Mouse (Mus musculus) liver, embryonic 15.5 days (tissue): ENCODE measurements around the gene Sumo3. TPM values are rescaled to one million over a fixed set of nuclear protein-coding genes. Genes with fewer than 3 reads are reported as not detected.

Source experiments
- ATAC-seq: fragments of 200-750 bp; cut with Nextera tagmentation; 2 replicates; pipeline ENCODE4 v1.8.0; 2017; ENCODE audit warnings: moderate number of reproducible peaks, mild to moderate bottlenecking, moderate library complexity; ENCODE audit not compliant: insufficient read depth
- H3K27ac ChIP-seq: fragments of 300-500 bp; sonication (generic); replicated peaks from 2 replicates; pipeline ENCODE4 v1.5.1; 2015; ENCODE audit warnings: mild to moderate bottlenecking, inconsistent platforms
- H3K27me3 ChIP-seq: fragments of 300-500 bp; sonication (generic); 2 replicates; pipeline ENCODE4 v1.6.1; 2015; ENCODE audit warnings: mild to moderate bottlenecking, inconsistent platforms
- H3K36me3 ChIP-seq: fragments of 300-500 bp; sonication (generic); replicated peaks from 2 replicates; pipeline ENCODE4 v1.6.1; 2015; ENCODE audit warnings: moderate library complexity, mild to moderate bottlenecking, inconsistent platforms
- H3K4me1 ChIP-seq: fragments of 300-500 bp; sonication (generic); replicated peaks from 2 replicates; pipeline ENCODE4 v1.6.1; 2015; ENCODE audit warnings: inconsistent platforms
- H3K4me2 ChIP-seq: fragments of 300-500 bp; sonication (generic); 2 replicates; pipeline ENCODE4 v1.6.1; 2015; ENCODE audit warnings: moderate library complexity, mild to moderate bottlenecking, inconsistent platforms
- H3K4me3 ChIP-seq: fragments of 300-500 bp; sonication (generic); replicated peaks from 2 replicates; pipeline ENCODE4 v1.5.1; 2015; ENCODE audit warnings: mild to moderate bottlenecking, inconsistent platforms
- H3K9ac ChIP-seq: fragments of 300-500 bp; sonication (generic); 2 replicates; pipeline ENCODE4 v1.6.1; 2015; ENCODE audit warnings: moderate library complexity, mild to moderate bottlenecking, inconsistent platforms
- H3K9me3 ChIP-seq: fragments of 300-500 bp; sonication (generic); replicated peaks from 2 replicates; pipeline ENCODE4 v1.6.1; 2016; ENCODE audit warnings: inconsistent platforms
- WGBS: fragments of 180-500 bp; shearing (Covaris S2); methylation state at CpG from one replicate; pipeline ENCODE4 v1.1.7; 2015; ENCODE audit warnings: mixed read lengths; ENCODE audit not compliant: insufficient replicate concordance; 5-methylcytosine and 5-hydroxymethylcytosine counted together
- polyA plus RNA-seq: library from polyadenylated mRNA; unstranded; fragments of >200 nt; fragmentation: Nextera tagmentation; extraction: Ambion mirVana; gene quantifications from 2 replicates; pipeline ENCODE4 v1.2.1, GENCODE M21; 2015

Sumo3 gene
- polyA plus RNA-seq, 1 experiment from 2014 or later: 91.2 TPM

GRCm38 (mm10) chr10:77626036-77626435 lies 20.1 kb downstream of the Sumo3 start:
- Histone ChIP-seq H3K27me3 (no peaks in the 10 kb centered on the region), H3K4me3 (no peak overlapping the region), H3K9ac (no peak overlapping the region), H3K4me2 (no peak overlapping the region; the same call in 1 of the 2 replicates), H3K4me1 (peaks cover 67% of the 10 kb centered on the region), H3K27ac (peak overlapping the region; percentile 64; the same call in 1 of the 2 replicates), H3K9me3 (no peaks in the 10 kb centered on the region), H3K36me3 (peaks cover 32% of the 10 kb centered on the region)
- no peak for ATAC-seq
- 73% methylated on average over 7 of the region's 7 CpGs for WGBS

- Histone ChIP-seq H3K36me3 (peaks cover 37% of the 10 kb centered on the region), H3K4me1 (peaks cover 63% of the 10 kb centered on the region), H3K27me3 (no peaks in the 10 kb centered on the region), H3K4me2 (peak overlapping the region; percentile 23), H3K4me3 (no peak overlapping the region), H3K27ac (peak overlapping the region; percentile 64), H3K9ac (no peak overlapping the region), H3K9me3 (no peaks in the 10 kb centered on the region)
- WGBS: 28% methylated on average over 7 of the region's 7 CpGs
- ATAC-seq: no peak
These were observed 20.7 kb downstream of the Sumo3 start for GRCm38 (mm10) chr10:77626591-77626990.

GRCm38 (mm10) chr10:77627497-77627896 lies 21.6 kb downstream of the Sumo3 start:
- no peak overlapping the region for H3K4me2 ChIP-seq
- peaks cover 44% of the 10 kb centered on the region for H3K36me3 ChIP-seq
- H3K27me3 ChIP-seq: no peaks in the 10 kb centered on the region
- H3K27ac ChIP-seq: no peak overlapping the region
- WGBS: 26% methylated on average over 2 of the region's 2 CpGs
- H3K9me3 ChIP-seq: no peaks in the 10 kb centered on the region
- no peak overlapping the region for H3K4me3 ChIP-seq
- peaks cover 59% of the 10 kb centered on the region for H3K4me1 ChIP-seq
- ATAC-seq: no peak
- no peak overlapping the region for H3K9ac ChIP-seq

GRCm38 (mm10) chr10:77629163-77629562 lies 23.3 kb downstream of the Sumo3 start:
- 77% methylated on average over 3 of the region's 3 CpGs for WGBS

GRCm38 (mm10) chr10:77629970-77630369 lies 24.1 kb downstream of the Sumo3 start:
- Histone ChIP-seq H3K4me3 (no peak overlapping the region), H3K27ac (no peak overlapping the region), H3K27me3 (no peaks in the 10 kb centered on the region), H3K36me3 (peaks cover 59% of the 10 kb centered on the region), H3K4me1 (peaks cover 44% of the 10 kb centered on the region), H3K9me3 (no peaks in the 10 kb centered on the region), H3K4me2 (no peak overlapping the region), H3K9ac (no peak overlapping the region)
- ATAC-seq: no peak
- 74% methylated on average over 1 of the region's 1 CpGs for WGBS

More at GRCm38 (mm10) chr10:77629163-77629562, 23.3 kb downstream of the Sumo3 start:
- H3K27me3 ChIP-seq: no peaks in the 10 kb centered on the region
- H3K4me1 ChIP-seq: peaks cover 46% of the 10 kb centered on the region
- no peak overlapping the region for H3K27ac ChIP-seq
- H3K4me2 ChIP-seq: no peak overlapping the region
- H3K9ac ChIP-seq: no peak overlapping the region
- no peaks in the 10 kb centered on the region for H3K9me3 ChIP-seq
- peaks cover 56% of the 10 kb centered on the region for H3K36me3 ChIP-seq
- no peak overlapping the region for H3K4me3 ChIP-seq
- no peak for ATAC-seq

GRCm38 (mm10) chr10:77634016-77634415 lies 28.1 kb downstream of the Sumo3 start:
- Histone ChIP-seq H3K4me2 (no peak overlapping the region), H3K9ac (no peak overlapping the region), H3K36me3 (peaks cover 79% of the 10 kb centered on the region), H3K4me1 (peaks cover 33% of the 10 kb centered on the region), H3K9me3 (no peaks in the 10 kb centered on the region), H3K27ac (no peak overlapping the region), H3K27me3 (no peaks in the 10 kb centered on the region), H3K4me3 (no peak overlapping the region)
- 79% methylated on average over 6 of the region's 6 CpGs for WGBS
- ATAC-seq: no peak

GRCm38 (mm10) chr10:77634452-77635231 lies 28.7 kb downstream of the Sumo3 start:
- Histone ChIP-seq H3K9ac (no peak overlapping the region), H3K4me3 (no peak overlapping the region), H3K4me1 (peaks cover 31% of the 10 kb centered on the region), H3K27ac (no peak overlapping the region), H3K9me3 (no peaks in the 10 kb centered on the region), H3K27me3 (no peaks in the 10 kb centered on the region), H3K4me2 (no peak overlapping the region), H3K36me3 (peaks cover 82% of the 10 kb centered on the region)
- WGBS: 66% methylated on average over 13 of the region's 13 CpGs
- ATAC-seq: no peak

- H3K36me3 ChIP-seq: peaks cover 86% of the 10 kb centered on the region
- H3K27me3 ChIP-seq: no peaks in the 10 kb centered on the region
- WGBS: 71% methylated on average over 7 of the region's 7 CpGs
- ATAC-seq: peak; percentile 22; the same call in 1 of the 2 replicates
- H3K4me1 ChIP-seq: peaks cover 24% of the 10 kb centered on the region
- H3K27ac ChIP-seq: no peak overlapping the region
- no peak overlapping the region for H3K4me3 ChIP-seq
- H3K4me2 ChIP-seq: no peak overlapping the region
- no peak overlapping the region for H3K9ac ChIP-seq
- H3K9me3 ChIP-seq: no peaks in the 10 kb centered on the region
These were observed 30.5 kb downstream of the Sumo3 start for GRCm38 (mm10) chr10:77636234-77636922.

- Histone ChIP-seq H3K36me3 (peaks cover 89% of the 10 kb centered on the region), H3K27ac (no peak overlapping the region), H3K4me1 (peaks cover 24% of the 10 kb centered on the region), H3K27me3 (no peaks in the 10 kb centered on the region), H3K4me3 (no peak overlapping the region), H3K9ac (no peak overlapping the region), H3K4me2 (no peak overlapping the region), H3K9me3 (no peaks in the 10 kb centered on the region)
- no peak for ATAC-seq
- WGBS: 80% methylated on average over 6 of the region's 6 CpGs
These were observed 33.1 kb downstream of the Sumo3 start for GRCm38 (mm10) chr10:77638956-77639355.

- Histone ChIP-seq H3K9ac (no peak overlapping the region), H3K4me3 (no peak overlapping the region), H3K9me3 (no peaks in the 10 kb centered on the region), H3K4me1 (no peaks in the 10 kb centered on the region), H3K4me2 (no peak overlapping the region), H3K27me3 (no peaks in the 10 kb centered on the region), H3K27ac (no peak overlapping the region), H3K36me3 (peaks cover 77% of the 10 kb centered on the region)
- no peak for ATAC-seq
- WGBS: 58% methylated on average over 7 of the region's 7 CpGs
These were observed 37.3 kb downstream of the Sumo3 start for GRCm38 (mm10) chr10:77643160-77643559.

GRCm38 (mm10) chr10:77645571-77645970 lies 39.7 kb downstream of the Sumo3 start:
- Histone ChIP-seq H3K4me3 (no peak overlapping the region), H3K4me2 (no peak overlapping the region), H3K27ac (no peak overlapping the region), H3K9ac (no peak overlapping the region), H3K27me3 (no peaks in the 10 kb centered on the region), H3K4me1 (no peaks in the 10 kb centered on the region), H3K36me3 (peaks cover 58% of the 10 kb centered on the region), H3K9me3 (no peaks in the 10 kb centered on the region)
- ATAC-seq: no peak
- WGBS: 80% methylated on average over 5 of the region's 5 CpGs
